Mouse (Mus musculus): ENCODE measurements at regions not wholly inside any gene's neighbourhood (a gene's known extent, or its start where the extent isn't known, plus 50 kb on each side); places are given as distances from the start of the nearest gene placed in this dataset.

DNA sequence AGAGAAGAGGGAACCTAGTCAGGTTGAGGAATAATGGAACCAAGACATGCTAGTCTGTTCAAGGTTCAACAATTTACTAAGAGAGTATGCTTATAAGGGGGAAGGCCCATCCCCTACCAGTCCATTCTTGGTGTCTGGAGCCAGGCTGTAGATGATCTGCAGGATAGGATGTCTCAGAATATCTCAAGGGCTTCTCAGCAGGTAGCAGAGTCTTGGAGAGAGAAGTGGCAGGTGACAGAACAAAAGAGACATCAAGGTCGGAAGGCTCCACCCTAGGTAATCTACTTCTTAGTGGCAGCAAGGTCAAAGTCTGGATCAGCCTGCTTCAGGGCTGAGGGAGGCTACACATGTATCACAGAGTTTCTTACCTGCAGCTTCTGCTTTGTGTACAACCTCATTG, 220.2 kb upstream of the 4921530L21Rik start:
- TF ChIP-seq POLR2A (IDR thresholded peaks at IDR 0.05; ENCODE audit: borderline replicate concordance, low read depth, low read length), result no peak
- no peak for TF ChIP-seq CTCF (IDR thresholded peaks at IDR 0.05; ENCODE audit: low read depth, low read length)
